Mouse (Mus musculus) hindbrain, embryonic 13.5 days (tissue): ENCODE data around the gene Nup160. TPM values are rescaled to one million over a fixed set of nuclear protein-coding genes. Genes with fewer than 3 reads are reported as not detected.

Source experiments
- ATAC-seq: fragments of 200-750 bp; cut with Nextera tagmentation; 2 replicates; pipeline ENCODE4 v1.8.0; 2017; ENCODE audit warnings: moderate TSS enrichment; ENCODE audit not compliant: low FRiP score
- H3K27ac ChIP-seq: fragments of 300-500 bp; sonication (generic); 2 replicates; pipeline ENCODE4 v1.5.1; 2015; ENCODE audit warnings: inconsistent platforms, mild to moderate bottlenecking, moderate library complexity
- H3K27me3 ChIP-seq: fragments of 300-500 bp; sonication (generic); 2 replicates; pipeline ENCODE4 v1.6.1; 2015; ENCODE audit warnings: mild to moderate bottlenecking, inconsistent platforms
- H3K36me3 ChIP-seq: fragments of 300-500 bp; sonication (generic); 2 replicates; pipeline ENCODE4 v1.6.1; 2015; ENCODE audit warnings: mild to moderate bottlenecking, inconsistent platforms
- H3K4me1 ChIP-seq: fragments of 300-500 bp; sonication (generic); replicated peaks from 2 replicates; pipeline ENCODE4 v1.6.1; 2015; ENCODE audit warnings: inconsistent platforms
- H3K4me2 ChIP-seq: fragments of 300-500 bp; sonication (generic); 2 replicates; pipeline ENCODE4 v1.6.1; 2015; ENCODE audit warnings: inconsistent platforms, mild to moderate bottlenecking, moderate library complexity
- H3K4me3 ChIP-seq: fragments of 300-500 bp; sonication (generic); 2 replicates; pipeline ENCODE4 v1.5.1; 2015; ENCODE audit warnings: mild to moderate bottlenecking, inconsistent platforms
- H3K9ac ChIP-seq: fragments of 300-500 bp; sonication (generic); 2 replicates; pipeline ENCODE4 v1.6.1; 2015; ENCODE audit warnings: mild to moderate bottlenecking, inconsistent platforms
- H3K9me3 ChIP-seq: fragments of 300-500 bp; sonication (generic); 2 replicates; pipeline ENCODE4 v1.6.1; 2016; ENCODE audit warnings: inconsistent platforms
- WGBS: fragments of 180-500 bp; shearing (Covaris S2); methylation state at CpG from one replicate; pipeline ENCODE4 v1.1.7; 2015; 5-methylcytosine and 5-hydroxymethylcytosine counted together
- polyA plus RNA-seq: library from polyadenylated mRNA; unstranded; fragments of >200 nt; fragmentation: Nextera tagmentation; extraction: Ambion mirVana; gene quantifications from 2 replicates; pipeline ENCODE4 v1.2.1, GENCODE M21; 2015

Gene Nup160
- polyA plus RNA-seq, 1 experiment from 2014 or later = 23.2 TPM

DNA sequence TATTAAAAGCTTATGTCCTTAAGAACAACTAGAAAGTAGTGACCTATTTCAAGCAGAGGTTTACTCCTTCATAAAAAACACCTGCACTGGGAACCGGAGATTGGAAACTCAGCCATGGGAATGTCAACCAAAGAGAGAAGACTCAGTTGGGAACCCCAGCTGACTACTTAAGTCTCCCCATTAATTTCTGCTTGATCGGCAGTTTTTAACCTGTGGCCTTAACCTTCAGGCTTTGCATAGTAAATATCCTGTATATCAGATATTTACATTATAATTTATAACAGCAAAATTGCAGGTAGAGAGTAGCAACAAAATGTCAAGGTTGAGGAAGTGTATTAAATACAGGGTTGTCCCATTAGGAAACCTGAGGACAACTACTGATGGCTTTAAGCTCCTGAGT is 76.5 kb downstream of the Nup160 start:
- H3K9ac ChIP-seq = no peak overlapping the region
- 98% methylated on average over 2 of the region's 2 CpGs for WGBS
- no peak overlapping the region for H3K4me3 ChIP-seq
- peaks cover 76% of the 10 kb centered on the region for H3K36me3 ChIP-seq
- H3K4me2 ChIP-seq = no peak overlapping the region
- H3K9me3 ChIP-seq = no peaks in the 10 kb centered on the region
- H3K27me3 ChIP-seq = no peaks in the 10 kb centered on the region
- peaks cover 13% of the 10 kb centered on the region for H3K4me1 ChIP-seq
- no peak overlapping the region for H3K27ac ChIP-seq
- no peak for ATAC-seq

DNA sequence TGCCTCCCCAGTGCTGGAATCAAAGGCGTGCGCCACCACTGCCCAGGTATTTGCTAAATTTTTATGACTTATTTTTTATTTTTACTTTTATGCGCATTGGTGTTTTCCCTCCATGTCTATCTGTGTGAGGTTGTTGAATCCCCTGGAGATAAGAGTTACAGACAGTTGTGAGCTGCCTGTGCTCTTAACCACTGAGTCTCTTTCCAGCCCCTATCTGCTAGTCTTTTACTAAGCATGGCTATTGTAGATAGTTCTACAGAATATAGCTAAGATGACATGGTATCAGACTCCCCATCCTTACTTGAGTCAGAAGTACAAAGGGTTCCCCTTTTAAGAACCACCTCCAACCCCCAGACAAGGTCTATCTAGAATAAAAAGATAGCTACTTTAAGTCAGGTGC is 77.2 kb downstream of the Nup160 start:
- 97% methylated on average over 3 of the region's 3 CpGs for WGBS
- H3K9ac ChIP-seq = no peak overlapping the region
- no peak overlapping the region for H3K27ac ChIP-seq
- no peaks in the 10 kb centered on the region for H3K9me3 ChIP-seq
- peaks cover 6% of the 10 kb centered on the region for H3K4me1 ChIP-seq
- peaks cover 81% of the 10 kb centered on the region for H3K36me3 ChIP-seq
- no peak overlapping the region for H3K4me2 ChIP-seq
- H3K4me3 ChIP-seq = no peak overlapping the region
- no peak for ATAC-seq
- H3K27me3 ChIP-seq = no peaks in the 10 kb centered on the region

DNA sequence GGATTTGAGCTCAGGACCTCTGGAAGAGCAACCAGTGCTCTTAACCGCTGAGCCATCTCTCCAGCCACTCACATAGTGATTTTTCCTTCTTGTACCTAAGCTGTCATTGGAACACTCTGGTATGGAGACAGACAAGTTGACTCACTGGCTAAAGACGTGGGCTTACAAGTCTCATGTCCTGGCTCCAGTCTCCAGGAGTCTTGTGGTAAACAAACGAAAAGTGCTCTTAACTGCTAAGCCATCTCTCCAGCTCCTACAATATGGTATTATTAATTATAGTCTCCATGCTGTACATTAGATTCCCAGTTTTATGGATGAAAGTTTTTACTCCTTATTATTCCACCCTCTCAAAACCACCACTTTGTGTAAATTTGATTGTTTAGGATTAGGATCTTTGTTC is 88.1 kb downstream of the Nup160 start:
- H3K9ac ChIP-seq = no peak overlapping the region
- H3K27ac ChIP-seq = no peak overlapping the region
- H3K4me1 ChIP-seq = no peaks in the 10 kb centered on the region
- H3K36me3 ChIP-seq = peaks cover 89% of the 10 kb centered on the region
- no peaks in the 10 kb centered on the region for H3K9me3 ChIP-seq
- no peak for ATAC-seq
- H3K27me3 ChIP-seq = no peaks in the 10 kb centered on the region
- H3K4me3 ChIP-seq = no peak overlapping the region
- H3K4me2 ChIP-seq = no peak overlapping the region
- 83% methylated on average over 3 of the region's 3 CpGs for WGBS

GRCm38 (mm10) chr2:90781323-90781722 is 104.3 kb downstream of the Nup160 start:
- H3K4me3 ChIP-seq = no peak overlapping the region
- no peaks in the 10 kb centered on the region for H3K9me3 ChIP-seq
- H3K27me3 ChIP-seq = peaks cover 16% of the 10 kb centered on the region
- ATAC-seq = no peak
- H3K9ac ChIP-seq = no peak overlapping the region
- peaks cover 45% of the 10 kb centered on the region for H3K36me3 ChIP-seq
- H3K4me1 ChIP-seq = peaks cover 12% of the 10 kb centered on the region
- H3K4me2 ChIP-seq = no peak overlapping the region
- WGBS = 52% methylated on average over 3 of the region's 3 CpGs
- no peak overlapping the region for H3K27ac ChIP-seq

- Histone ChIP-seq H3K4me2 (no peak overlapping the region), H3K4me1 (peaks cover 12% of the 10 kb centered on the region), H3K27ac (no peak overlapping the region), H3K27me3 (peaks cover 16% of the 10 kb centered on the region), H3K9me3 (no peaks in the 10 kb centered on the region), H3K36me3 (peaks cover 39% of the 10 kb centered on the region), H3K4me3 (no peak overlapping the region), H3K9ac (no peak overlapping the region)
- ATAC-seq = no peak
- 26% methylated on average over 2 of the region's 2 CpGs for WGBS
Observed at GRCm38 (mm10) chr2:90781938-90782337, 104.9 kb downstream of the Nup160 start.

GRCm38 (mm10) chr2:90782458-90782857 is 105.4 kb downstream of the Nup160 start, which contains the start of gene Agbl2:
TSS of gene Agbl2 (plus strand) at chr2:90782727.
- Histone ChIP-seq H3K9ac (peak within 1 kb of the TSS; percentile 40), H3K4me1 (peaks cover 12% of the 10 kb centered on the region), H3K4me3 (peak within 1 kb of the TSS; percentile 32), H3K9me3 (no peaks in the 10 kb centered on the region), H3K27me3 (peaks cover 16% of the 10 kb centered on the region), H3K36me3 (peaks cover 34% of the 10 kb centered on the region), H3K27ac (no peak within 1 kb of the TSS), H3K4me2 (peak within 1 kb of the TSS; percentile 57)
- WGBS = 3% methylated on average over 11 of the region's 11 CpGs
- ATAC-seq = peak; percentile 48

GRCm38 (mm10) chr2:90782901-90783486 is 106.0 kb downstream of the Nup160 start:
- peaks cover 16% of the 10 kb centered on the region for H3K27me3 ChIP-seq
- no peak overlapping the region for H3K27ac ChIP-seq
- peak; percentile 45; the same call in 1 of the 2 replicates for ATAC-seq
- H3K4me3 ChIP-seq = peak overlapping the region; percentile 32
- WGBS = 1% methylated on average over 27 of the region's 29 CpGs
- peak overlapping the region; percentile 40; the same call in 1 of the 2 replicates for H3K9ac ChIP-seq
- H3K4me2 ChIP-seq = peak overlapping the region; percentile 57
- peaks cover 12% of the 10 kb centered on the region for H3K4me1 ChIP-seq
- peaks cover 29% of the 10 kb centered on the region for H3K36me3 ChIP-seq
- no peaks in the 10 kb centered on the region for H3K9me3 ChIP-seq

Other genes starting within 250 kb of the Nup160 start
- 3.8 and 4.3 TPM in 2 replicates for gene Ptprj, start 96.6 kb upstream of the Nup160 start, polyA plus RNA-seq
- gene Fnbp4, start 68.2 kb downstream of the Nup160 start, polyA plus RNA-seq = 113 and 114 TPM in 2 replicates
- gene Agbl2, start 105.5 kb downstream of the Nup160 start, polyA plus RNA-seq = 0.78 and 1.7 TPM in 2 replicates
- gene Mtch2, start 169.9 kb downstream of the Nup160 start, polyA plus RNA-seq = 258 and 261 TPM in 2 replicates
- 31.2 and 46.2 TPM in 2 replicates for gene C1qtnf4, start 208.6 kb downstream of the Nup160 start, polyA plus RNA-seq
- 56.2 and 61.6 TPM in 2 replicates for gene Kbtbd4, start 227.5 kb downstream of the Nup160 start, polyA plus RNA-seq
- 212 and 215 TPM in 2 replicates for gene Ndufs3, start 227.6 kb downstream of the Nup160 start, polyA plus RNA-seq